Mouse (Mus musculus) Patski (cell line): ENCODE measurements around the gene Slc11a2. TPM values are rescaled to one million over a fixed set of nuclear protein-coding genes. Genes with fewer than 3 reads are reported as not detected.

ENCODE experiments used
- ATAC-seq: fragments of 100-300 bp; one replicate; pipeline ENCODE4 v1.8.0; 2021
- CTCF ChIA-PET: fragments of 350-600 bp; sonication (Branson Sonifier 250); formaldehyde crosslinking; loops from one replicate; lab custom pipeline; 2022; ENCODE audit warnings: inconsistent platforms; lab: Charles Lee
- POLR2A ChIA-PET: fragments of 350-600 bp; sonication (Branson Sonifier 250); formaldehyde crosslinking; loops from one replicate; lab custom pipeline; 2022; ENCODE audit warnings: antibody characterized with exemption, inconsistent platforms; lab: Charles Lee
- DNase-seq: peaks from one replicate; pipeline ENCODE4 v3.0.0-alpha.2; 2011; ENCODE audit warnings: low read depth, low spot score
- H3K27me3 ChIP-seq: fragments of 371-371 bp; one replicate; pipeline ENCODE4 v1.5.1; 2021
- CTCF ChIP-seq: fragments of 100-300 bp; IDR thresholded peaks from one replicate; pipeline ENCODE4 v1.5.1; 2021
- in situ Hi-C: fragments of 300-500 bp; cut with MboI; formaldehyde crosslinking; loops from 3 replicates; pipeline ENCODE4 v1.11.1; 2018; ENCODE audit warnings: low pct_unique_long_range_greater_than_20kb, mixed read lengths
- polyA plus RNA-seq: library from polyadenylated mRNA; unstranded; gene quantifications from one replicate; pipeline ENCODE4 v1.2.3, GENCODE M21; 2021

Slc11a2 gene
- polyA plus RNA-seq, result 78.4 TPM

DNA sequence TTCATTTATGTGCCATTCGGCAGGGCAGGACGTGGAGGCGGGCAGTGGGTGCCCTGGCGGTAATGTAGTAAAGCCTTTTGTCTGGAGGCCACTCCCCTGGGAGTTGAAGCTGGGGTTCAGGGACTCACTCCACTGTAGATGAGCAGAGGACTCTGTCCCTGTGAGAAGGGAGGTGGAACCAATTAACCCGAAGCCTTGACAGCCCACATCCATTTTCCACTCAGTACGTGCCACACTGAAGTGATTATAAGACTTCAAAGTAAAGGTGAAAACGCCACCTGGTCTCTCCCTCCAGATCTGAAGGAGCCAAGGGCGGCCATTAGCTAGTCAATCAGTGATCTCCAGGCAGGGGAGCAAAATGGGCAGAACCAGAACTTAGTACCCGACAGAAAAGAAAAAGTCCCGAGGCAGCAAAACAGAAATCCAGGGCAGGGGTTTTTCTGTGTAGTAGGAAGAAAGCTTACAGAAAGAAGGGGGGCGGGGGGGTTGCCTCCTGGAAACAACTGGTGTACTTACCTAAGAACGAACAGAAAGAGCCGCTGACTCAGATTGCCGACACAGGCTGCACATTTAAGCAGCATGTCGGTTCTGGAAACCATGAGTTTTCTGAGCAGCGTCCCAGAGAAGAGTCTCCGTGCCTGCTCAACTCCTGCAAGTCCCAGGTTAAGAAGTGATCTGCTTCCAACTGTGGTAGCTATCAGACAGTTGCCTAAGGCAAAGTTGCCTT lies at the start of gene Slc11a2:
Gene Slc11a2, minus strand, starts transcription at position 677 of the 727 bp plus-strand sequence.
- no peaks in the 10 kb centered on the region for H3K27me3 ChIP-seq
- DNase-seq (no peak), ATAC-seq (no peak)
- in situ Hi-C loops, result no loop called here
- ChIA-PET CTCF (interaction anchor here (1.1 to 1.4 kb wide), 2 partner anchors 19 to 20 kb away, joined by 3 read pairs; no protein-coding TSS in a partner anchor), POLR2A (no interaction called here)
- TF ChIP-seq CTCF, result no peak

DNA sequence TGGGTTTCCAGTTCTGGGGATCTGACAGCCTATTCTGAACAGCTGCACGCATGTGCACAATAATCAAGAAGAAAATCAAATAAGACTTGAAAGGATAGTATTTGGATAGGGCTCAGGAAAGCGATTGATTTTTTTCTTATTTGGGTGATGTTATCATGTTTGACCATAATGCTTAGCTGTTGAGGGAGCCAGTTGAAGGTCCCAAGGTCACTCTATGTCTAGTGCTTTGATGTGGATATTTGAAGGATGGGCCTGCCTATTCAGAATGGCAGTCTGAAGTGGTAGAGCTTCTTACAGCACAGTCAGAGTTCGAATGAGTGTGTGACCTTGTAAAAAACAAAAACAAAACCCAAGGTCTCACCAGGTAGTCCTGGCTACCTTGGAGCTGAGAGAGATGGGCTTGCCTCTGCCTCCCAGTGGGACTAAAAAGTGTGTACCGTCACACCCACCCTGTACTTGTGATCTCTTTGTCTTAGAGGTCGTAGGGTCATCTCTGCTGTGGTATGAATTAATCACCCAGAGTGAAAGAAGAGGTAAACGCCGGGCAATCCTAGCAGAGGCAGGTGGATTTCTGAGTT lies 49.1 kb upstream of the Slc11a2 start:
- in situ Hi-C loops, result no loop called here
- DNase-seq (no peak), ATAC-seq (no peak)
- H3K27me3 ChIP-seq, result no peaks in the 10 kb centered on the region
- ChIA-PET POLR2A (no interaction called here), CTCF (no interaction called here)
- no peak for TF ChIP-seq CTCF

DNA sequence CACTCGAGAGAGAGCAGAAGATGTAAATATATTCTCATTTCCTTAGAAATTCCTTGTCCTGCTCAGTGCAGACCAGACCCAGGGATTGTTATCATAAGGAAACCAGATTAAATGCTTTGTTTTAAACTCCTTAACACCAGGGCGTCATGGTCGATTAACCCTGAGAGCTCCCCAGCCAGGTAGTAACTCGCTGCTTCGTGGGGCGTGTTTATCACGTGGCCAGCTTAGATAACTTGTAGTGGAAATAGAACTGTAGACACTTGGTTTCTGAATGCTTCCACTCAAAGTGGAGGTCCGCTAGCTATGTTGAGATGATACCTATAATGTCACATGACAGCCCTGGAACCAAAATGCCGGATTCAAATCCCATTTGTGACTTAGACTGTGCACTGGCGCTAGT lies 45.2 kb upstream of the Slc11a2 start:
- DNase-seq, result no peak
- in situ Hi-C loops, result no loop called here
- POLR2A ChIA-PET, result interaction anchor here (1.4 kb wide), 1 partner anchor 24 kb away, joined by 5 read pairs; no protein-coding TSS in a partner anchor

DNA sequence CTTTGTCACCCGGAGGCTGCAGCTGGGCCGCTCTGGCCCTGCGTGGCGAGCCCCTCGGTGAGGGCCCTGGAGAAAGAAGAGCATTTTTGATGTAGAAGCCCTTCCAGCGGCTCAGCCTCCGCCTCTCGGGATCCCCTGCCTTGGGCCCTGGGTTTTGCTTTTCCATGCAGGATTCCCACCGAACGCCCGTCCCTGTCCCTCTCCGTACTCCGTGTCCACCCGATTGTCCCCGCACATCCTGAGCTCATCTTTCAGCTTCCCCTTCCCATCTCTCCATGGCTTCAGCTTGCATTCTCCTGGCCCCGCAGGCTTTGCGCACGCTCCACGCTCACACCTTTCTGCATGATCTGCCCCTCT lies 44.3 kb upstream of the Slc11a2 start:
- no peak for DNase-seq
- CTCF ChIA-PET, result interaction anchor here (1.3 to 1.9 kb wide), 3 partner anchors 12 to 138 kb away, joined by 3 to 8 read pairs (median 3); no protein-coding TSS in a partner anchor
- ATAC-seq, result peak; percentile 29
- POLR2A ChIA-PET, result interaction anchor here (0.9 to 1.4 kb wide), 2 partner anchors 16 to 25 kb away, joined by 3 to 5 read pairs; no protein-coding TSS in a partner anchor
- no peak for TF ChIP-seq CTCF
- no peaks in the 10 kb centered on the region for H3K27me3 ChIP-seq
- in situ Hi-C loops, result no loop called here

More for the DNA sequence above, 45.2 kb upstream of the Slc11a2 start:
- CTCF ChIA-PET, result interaction anchor here (0.8 to 1.9 kb wide), 6 partner anchors 12 to 137 kb away, joined by 3 to 8 read pairs (median 3); no protein-coding TSS in a partner anchor
- H3K27me3 ChIP-seq, result no peaks in the 10 kb centered on the region
- ATAC-seq, result no peak
- TF ChIP-seq CTCF, result no peak

DNA sequence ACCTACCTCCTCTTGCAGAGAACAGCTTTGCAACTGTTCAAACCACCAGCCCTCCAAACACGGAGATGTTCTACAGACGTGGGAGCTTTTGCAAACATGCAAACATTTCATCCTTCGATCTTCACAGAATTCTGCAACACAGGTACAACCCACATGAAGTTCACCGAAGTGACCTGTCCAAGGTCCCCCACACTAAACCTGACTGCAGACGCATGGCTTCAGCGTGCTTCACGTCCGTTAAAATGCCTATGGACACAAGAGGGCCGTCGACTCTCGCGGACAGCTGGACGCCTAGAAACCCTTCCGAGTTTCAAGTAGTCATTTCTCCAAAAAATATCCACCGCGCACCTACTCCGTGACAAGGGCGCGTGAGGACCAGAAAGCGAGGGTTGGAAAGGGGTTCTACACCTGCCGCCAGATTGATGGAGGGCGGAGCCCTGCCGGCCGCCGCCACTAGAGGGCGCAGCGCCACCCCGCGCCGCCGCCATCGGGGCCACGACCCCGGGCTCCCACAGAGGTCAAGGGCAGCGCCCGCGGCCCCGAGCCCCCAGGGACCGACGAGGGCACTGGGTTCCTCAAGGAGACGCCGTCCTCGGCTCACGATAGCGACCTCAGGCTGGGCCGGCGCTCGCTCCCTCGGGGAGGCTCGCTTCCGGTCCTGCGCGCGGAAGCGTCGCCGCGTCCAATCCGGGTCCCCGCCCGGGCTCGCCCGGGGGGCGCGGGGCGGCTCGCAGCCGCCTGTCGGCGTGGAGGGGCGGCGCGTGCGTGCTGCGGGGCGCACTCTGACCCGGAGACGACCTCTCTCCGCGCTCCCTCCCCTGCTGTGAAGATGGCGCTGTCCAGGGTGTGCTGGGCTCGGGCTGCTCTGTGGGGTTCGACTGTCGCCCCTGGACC lies 43.7 kb upstream of the Slc11a2 start, which contains the start of gene Letmd1:
Gene Letmd1, plus strand, starts transcription at position 729 of the 894 bp plus-strand sequence.
- POLR2A ChIA-PET, result interaction anchor here (0.9 to 1.4 kb wide), 4 partner anchors 10 to 26 kb away, joined by 3 to 5 read pairs (median 4); no protein-coding TSS in a partner anchor
- H3K27me3 ChIP-seq, result no peaks in the 10 kb centered on the region
- in situ Hi-C loops, result no loop called here
- CTCF ChIA-PET, result interaction anchor here (0.7 to 1.9 kb wide), 5 partner anchors 13 to 143 kb away, joined by 3 to 8 read pairs (median 4); no protein-coding TSS in a partner anchor
- ATAC-seq (peak; percentile 81), DNase-seq (no peak)
- no peak for TF ChIP-seq CTCF

DNA sequence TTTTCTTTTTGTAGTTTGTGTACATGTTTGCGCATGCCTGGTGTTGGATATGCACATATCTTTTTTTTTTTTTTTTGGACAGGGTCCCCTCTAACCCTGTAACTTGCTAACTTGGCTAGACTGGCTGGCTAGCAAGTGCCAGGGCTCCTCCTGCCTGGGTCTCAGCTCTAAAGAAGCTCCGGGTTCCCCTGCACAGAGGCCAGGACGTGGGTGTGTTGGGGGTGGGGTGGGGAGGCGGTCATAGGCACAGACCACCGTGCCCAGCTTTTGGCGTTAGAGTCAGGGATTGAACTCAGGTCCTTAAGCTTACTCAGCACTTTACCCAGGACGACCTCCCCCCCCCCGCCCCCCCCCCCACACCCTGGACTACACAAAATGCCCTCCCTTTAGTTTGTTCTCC lies 42.9 kb upstream of the Slc11a2 start:
- H3K27me3 ChIP-seq, result no peaks in the 10 kb centered on the region
- in situ Hi-C loops, result no loop called here
- CTCF ChIA-PET, result interaction anchor here (0.7 to 1.1 kb wide), 4 partner anchors 16 to 144 kb away, joined by 3 to 5 read pairs (median 4); no protein-coding TSS in a partner anchor
- POLR2A ChIA-PET, result interaction anchor here (0.6 to 1.2 kb wide), 3 partner anchors 10 to 85 kb away, joined by 3 to 5 read pairs (median 4); no protein-coding TSS in a partner anchor
- ATAC-seq, result no peak
- DNase-seq, result no peak
- no peak for TF ChIP-seq CTCF

DNA sequence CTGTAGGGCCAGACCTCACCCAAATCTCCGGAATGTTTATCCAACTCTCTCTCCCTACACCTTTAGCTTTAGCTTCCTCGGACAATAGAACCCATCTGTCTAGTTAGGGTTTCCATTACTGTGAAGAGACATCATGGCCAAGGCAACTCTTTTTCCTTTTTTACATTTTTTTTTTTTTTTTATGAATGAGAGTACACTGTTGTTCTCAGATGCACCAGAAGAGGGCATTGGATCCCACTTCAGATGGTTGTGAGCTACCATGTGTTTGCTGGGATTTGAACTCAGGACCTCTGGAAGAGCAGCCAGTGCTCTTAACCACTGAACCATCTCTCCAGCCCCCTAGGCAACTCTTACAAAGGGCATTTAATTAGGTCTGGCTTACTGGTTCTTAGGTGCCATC lies 40.6 kb upstream of the Slc11a2 start:
- POLR2A ChIA-PET, result interaction anchor here (0.7 kb wide), 1 partner anchor 29 kb away, joined by 3 read pairs; no protein-coding TSS in a partner anchor
- TF ChIP-seq CTCF, result peak; percentile 36
- DNase-seq, result no peak
- CTCF ChIA-PET, result interaction anchor here (0.9 kb wide), 1 partner anchor 142 kb away, joined by 3 read pairs; no protein-coding TSS in a partner anchor
- no peak for ATAC-seq
- in situ Hi-C loops, result no loop called here
- no peaks in the 10 kb centered on the region for H3K27me3 ChIP-seq

DNA sequence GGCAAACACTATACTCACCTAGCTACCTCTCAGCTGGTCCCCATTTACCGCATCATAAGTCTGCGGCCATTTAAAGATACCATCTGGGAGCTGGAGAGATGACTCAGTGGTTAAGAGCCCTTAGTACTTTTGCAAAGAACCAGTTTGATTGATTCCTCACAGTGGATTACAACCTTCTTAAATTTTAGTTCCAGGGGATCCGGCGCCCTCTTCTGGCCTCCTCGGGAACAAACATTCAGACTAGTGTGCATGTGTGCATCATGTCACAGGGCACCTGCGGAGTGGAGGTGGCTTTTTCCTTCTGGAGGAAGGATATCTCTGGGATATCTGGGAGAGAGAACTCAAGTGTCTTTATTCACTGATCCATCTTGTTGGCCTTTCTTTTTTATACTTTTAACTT lies 38.8 kb upstream of the Slc11a2 start:
- TF ChIP-seq CTCF, result peak; percentile 83

DNA sequence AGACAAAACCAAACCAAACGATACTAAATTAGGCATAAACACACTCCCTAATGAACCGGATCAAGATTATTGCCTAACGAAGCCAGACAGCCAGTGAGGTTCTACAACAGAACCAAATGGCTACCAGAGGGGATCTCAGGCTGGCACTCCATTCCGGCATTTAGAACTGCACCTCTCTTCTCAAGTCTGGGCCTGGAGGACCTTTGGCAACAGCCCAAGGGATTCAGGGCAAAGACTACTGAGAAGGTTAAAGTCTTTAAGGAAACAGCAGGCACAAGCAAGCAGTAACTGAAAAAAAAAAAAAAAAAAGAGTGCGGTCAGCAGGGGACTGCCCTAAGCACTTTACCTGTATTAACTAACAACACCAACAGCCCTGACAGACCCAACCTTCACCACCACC lies 37.2 kb upstream of the Slc11a2 start:
- DNase-seq, result no peak
- ChIA-PET CTCF (no interaction called here), POLR2A (interaction anchor here (0.6 kb wide), 1 partner anchor 152 kb away, joined by 4 read pairs; no protein-coding TSS in a partner anchor)
- no peaks in the 10 kb centered on the region for H3K27me3 ChIP-seq
- in situ Hi-C loops, result loop anchor here (5.0 kb wide), 1 partner anchor 150 kb away; no protein-coding TSS in a partner anchor
- ATAC-seq, result no peak
- TF ChIP-seq CTCF, result no peak

More for the DNA sequence above, 38.8 kb upstream of the Slc11a2 start:
- DNase-seq, result no peak
- ChIA-PET CTCF (interaction anchor here (0.8 to 1.6 kb wide), 7 partner anchors 12 to 220 kb away, joined by 3 to 6 read pairs (median 3); no protein-coding TSS in a partner anchor), POLR2A (no interaction called here)
- ATAC-seq, result no peak
- in situ Hi-C loops, result loop anchor here (5.0 kb wide), 1 partner anchor 149 kb away; no protein-coding TSS in a partner anchor
- H3K27me3 ChIP-seq, result no peaks in the 10 kb centered on the region
